Mouse (Mus musculus): ENCODE results near the gene Haus8. TPM values are rescaled to one million over a fixed set of nuclear protein-coding genes. Genes with fewer than 3 reads are reported as not detected.
A peak's percentile ranks its signal among the peaks of the same experiment; 100 is the strongest.
"Not testable (repeated sequence)": the region's sequence is repeated elsewhere in the genome, so short reads cannot be mapped to it uniquely, and the experiment has no call there.

The Haus8 gene
- polyA plus RNA-seq, 1 experiment from 2014 or later: 13.5 TPM

DNA sequence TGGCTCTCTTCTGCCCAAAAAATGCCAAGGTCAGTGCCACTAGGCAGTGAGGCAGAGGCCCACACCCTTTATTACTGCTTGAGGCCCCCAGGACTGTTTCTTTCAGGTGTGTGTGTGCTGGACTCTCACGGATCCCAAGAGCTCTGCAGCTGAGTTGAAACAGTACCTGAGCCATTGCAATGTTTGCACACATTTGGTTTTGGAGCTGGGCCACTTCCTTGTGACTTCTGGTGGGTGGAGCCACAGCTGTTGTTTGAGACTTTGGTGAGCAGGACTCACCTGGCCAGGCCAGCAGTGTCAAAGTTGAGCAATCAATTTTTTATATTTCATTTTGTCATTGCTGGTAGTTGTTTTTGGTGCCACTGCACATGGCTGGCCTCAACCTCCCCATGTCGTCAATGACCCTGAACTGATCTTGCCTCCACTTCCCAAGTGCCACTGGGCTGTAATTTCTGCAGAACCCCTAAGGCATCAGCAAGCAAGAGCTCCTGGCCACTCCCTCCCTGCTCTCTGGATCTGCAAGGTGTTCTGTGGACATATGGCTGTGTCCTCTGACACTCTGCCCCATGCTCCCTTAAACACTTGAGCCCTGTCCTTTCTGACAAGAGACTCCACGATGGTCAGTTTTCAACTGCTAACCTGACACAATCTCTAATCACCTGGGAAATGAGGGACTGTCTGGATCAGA, 16.0 kb downstream of the Haus8 start:
- Histone ChIP-seq H3K4me2 (replicated peaks; ENCODE audit: low read depth, low read length) (no peak overlapping the region), H3K4me1 (ENCODE audit: insufficient read depth, low read depth, low read length) (no peaks in the 10 kb centered on the region), H3K36me3 (ENCODE audit: insufficient read depth, low read length) (no peaks in the 10 kb centered on the region), H3K27ac (ENCODE audit: low read length) (peak overlapping the region; percentile 38; the same call in 1 of the 2 replicates), H3K27me3 (replicated peaks; ENCODE audit: insufficient read depth, low read length) (no peaks in the 10 kb centered on the region), H3K9ac (replicated peaks; ENCODE audit: low read depth) (no peak overlapping the region), H3K4me3 (ENCODE audit: low read depth, low read length) (no peak overlapping the region), H3K9me3 (ENCODE audit: low read length) (no peaks in the 10 kb centered on the region)
- ATAC-seq: peak; percentile 89
- DNase-seq (ENCODE audit: low spot score): peak; percentile 82
- WGBS: 68% methylated on average over 3 of the region's 3 CpGs
- TF ChIP-seq EP300 (IDR thresholded peaks at IDR 0.05) (no peak), CTCF (IDR thresholded peaks at IDR 0.05) (no peak)

DNA sequence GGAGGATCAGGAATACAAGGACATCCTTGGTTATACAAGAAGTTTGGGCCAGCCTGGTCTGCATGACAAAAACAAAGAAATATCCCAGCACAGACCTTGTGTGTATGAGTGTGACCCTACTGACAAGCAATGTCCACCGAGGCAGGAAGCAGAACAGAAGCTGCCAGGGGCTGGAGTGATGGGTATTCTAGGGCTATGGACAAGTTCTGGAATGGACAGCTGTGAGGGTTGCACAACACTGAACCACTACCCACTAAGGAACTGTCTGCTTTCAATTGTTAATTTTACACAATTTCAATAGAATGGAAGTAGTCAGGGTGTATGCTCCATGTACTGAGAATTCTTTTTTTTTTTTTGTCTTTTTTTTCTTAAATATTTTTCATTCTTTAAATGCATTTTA, 24.5 kb downstream of the Haus8 start:
- DNase-seq (ENCODE audit: low spot score) (no peak), ATAC-seq (no peak)
- Histone ChIP-seq H3K4me1 (ENCODE audit: insufficient read depth, low read depth, low read length) (no peaks in the 10 kb centered on the region), H3K27me3 (replicated peaks; ENCODE audit: insufficient read depth, low read length) (no peaks in the 10 kb centered on the region), H3K4me3 (ENCODE audit: low read depth, low read length) (no peak overlapping the region), H3K27ac (ENCODE audit: low read length) (no peak overlapping the region), H3K9me3 (ENCODE audit: low read length) (no peaks in the 10 kb centered on the region), H3K9ac (replicated peaks; ENCODE audit: low read depth) (no peak overlapping the region), H3K36me3 (ENCODE audit: insufficient read depth, low read length) (no peaks in the 10 kb centered on the region), H3K4me2 (replicated peaks; ENCODE audit: low read depth, low read length) (no peak overlapping the region)
- WGBS: 78% methylated on average over 1 of the region's 1 CpGs
- TF ChIP-seq EP300 (IDR thresholded peaks at IDR 0.05): no peak
- no peak for TF ChIP-seq CTCF (IDR thresholded peaks at IDR 0.05)

DNA sequence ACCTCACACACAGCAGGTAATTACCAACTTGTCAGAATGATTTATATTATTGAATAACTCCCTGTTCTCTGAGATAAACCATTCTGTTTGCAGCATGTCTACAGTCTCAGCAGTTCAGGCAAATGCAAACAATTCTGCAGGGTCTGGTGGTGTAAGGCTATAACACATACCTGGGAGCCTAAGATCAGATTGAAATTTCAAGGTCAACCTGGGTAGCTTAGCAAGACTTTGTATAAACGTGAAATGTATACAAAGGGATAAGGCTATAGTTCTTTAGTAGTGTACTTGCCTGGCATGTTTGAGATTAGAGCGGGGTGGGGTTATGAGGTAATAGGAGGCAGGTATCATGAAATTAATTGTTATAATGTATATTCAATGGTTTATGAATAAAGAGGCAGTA, 30.0 kb downstream of the Haus8 start:
- DNase-seq (ENCODE audit: low spot score) (no peak), ATAC-seq (no peak)
- H3K9ac ChIP-seq (replicated peaks; ENCODE audit: low read depth): no peak overlapping the region
- TF ChIP-seq CTCF (IDR thresholded peaks at IDR 0.05): no peak
- TF ChIP-seq EP300 (IDR thresholded peaks at IDR 0.05): no peak
- no peaks in the 10 kb centered on the region for H3K27me3 ChIP-seq (replicated peaks; ENCODE audit: insufficient read depth, low read length)
- no peak overlapping the region for H3K4me2 ChIP-seq (replicated peaks; ENCODE audit: low read depth, low read length)
- no peaks in the 10 kb centered on the region for H3K36me3 ChIP-seq (ENCODE audit: insufficient read depth, low read length)
- 64% methylated on average over 2 of the region's 2 CpGs for WGBS
- H3K9me3 ChIP-seq (ENCODE audit: low read length): no peaks in the 10 kb centered on the region
- H3K27ac ChIP-seq (ENCODE audit: low read length): no peak overlapping the region
- no peaks in the 10 kb centered on the region for H3K4me1 ChIP-seq (ENCODE audit: insufficient read depth, low read depth, low read length)
- no peak overlapping the region for H3K4me3 ChIP-seq (ENCODE audit: low read depth, low read length)

DNA sequence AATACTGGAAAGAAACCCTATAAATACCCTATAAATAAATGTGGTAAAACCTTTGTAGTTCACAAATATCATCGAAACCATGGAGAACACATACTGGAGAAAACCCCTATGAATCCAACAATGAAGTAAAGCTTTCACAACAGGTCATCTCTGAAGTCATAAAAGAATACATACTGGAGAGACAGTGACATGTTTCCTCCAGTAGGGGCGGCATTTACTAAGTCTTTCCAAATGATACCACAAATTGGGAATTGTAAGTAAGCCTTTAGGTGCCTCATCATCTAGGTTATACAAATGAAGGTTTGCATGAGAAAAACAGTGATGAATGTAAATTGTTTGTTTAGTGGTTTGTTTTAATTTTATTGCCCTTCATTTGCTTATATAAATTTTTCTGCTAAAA, 48.2 kb downstream of the Haus8 start:
- Histone ChIP-seq H3K27me3 (replicated peaks; ENCODE audit: insufficient read depth, low read length) (no peaks in the 10 kb centered on the region), H3K9ac (replicated peaks; ENCODE audit: low read depth) (no peak overlapping the region), H3K4me3 (ENCODE audit: low read depth, low read length) (no peak overlapping the region), H3K36me3 (ENCODE audit: insufficient read depth, low read length) (no peaks in the 10 kb centered on the region), H3K9me3 (ENCODE audit: low read length) (no peaks in the 10 kb centered on the region), H3K27ac (ENCODE audit: low read length) (no peak overlapping the region), H3K4me2 (replicated peaks; ENCODE audit: low read depth, low read length) (no peak overlapping the region), H3K4me1 (ENCODE audit: insufficient read depth, low read depth, low read length) (no peaks in the 10 kb centered on the region)
- WGBS: 51% methylated on average over 2 of the region's 2 CpGs
- DNase-seq (ENCODE audit: low spot score): peak; percentile 65
- no peak for ATAC-seq
- TF ChIP-seq EP300 (IDR thresholded peaks at IDR 0.05): no peak
- peak; percentile 75 for TF ChIP-seq CTCF (IDR thresholded peaks at IDR 0.05)

DNA sequence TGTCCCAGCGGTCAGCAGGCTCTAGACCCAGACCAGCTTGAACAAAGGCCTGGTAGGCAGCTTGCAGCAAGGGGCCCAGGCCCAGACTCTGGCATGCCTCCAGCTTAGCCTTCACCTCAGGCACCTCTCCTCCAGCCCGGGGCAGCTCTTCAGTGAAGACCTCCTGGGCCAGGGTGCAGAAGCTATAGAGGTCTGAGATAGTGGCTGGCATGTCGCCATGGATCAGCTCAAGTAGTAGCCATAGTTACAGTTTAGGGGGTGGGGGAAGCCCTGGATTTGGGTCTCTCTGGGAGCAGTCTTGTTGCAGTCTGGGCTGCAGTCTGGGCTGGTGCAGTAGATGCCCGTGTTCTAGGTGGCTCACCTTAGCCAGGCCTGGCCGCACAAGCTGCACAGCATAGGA, 58.5 kb downstream of the Haus8 start:
- not testable (repeated sequence) for H3K4me2 ChIP-seq (replicated peaks; ENCODE audit: low read depth, low read length); H3K27me3 ChIP-seq (replicated peaks; ENCODE audit: insufficient read depth, low read length); H3K27ac ChIP-seq (ENCODE audit: low read length); H3K9me3 ChIP-seq (ENCODE audit: low read length); H3K4me1 ChIP-seq (ENCODE audit: insufficient read depth, low read depth, low read length); H3K9ac ChIP-seq (replicated peaks; ENCODE audit: low read depth); H3K4me3 ChIP-seq (ENCODE audit: low read depth, low read length); H3K36me3 ChIP-seq (ENCODE audit: insufficient read depth, low read length); DNase-seq (ENCODE audit: low spot score)
- peak; percentile 25; the same call in 1 of the 2 replicates for ATAC-seq
- WGBS: 79% methylated on average over 3 of the region's 5 CpGs

DNA sequence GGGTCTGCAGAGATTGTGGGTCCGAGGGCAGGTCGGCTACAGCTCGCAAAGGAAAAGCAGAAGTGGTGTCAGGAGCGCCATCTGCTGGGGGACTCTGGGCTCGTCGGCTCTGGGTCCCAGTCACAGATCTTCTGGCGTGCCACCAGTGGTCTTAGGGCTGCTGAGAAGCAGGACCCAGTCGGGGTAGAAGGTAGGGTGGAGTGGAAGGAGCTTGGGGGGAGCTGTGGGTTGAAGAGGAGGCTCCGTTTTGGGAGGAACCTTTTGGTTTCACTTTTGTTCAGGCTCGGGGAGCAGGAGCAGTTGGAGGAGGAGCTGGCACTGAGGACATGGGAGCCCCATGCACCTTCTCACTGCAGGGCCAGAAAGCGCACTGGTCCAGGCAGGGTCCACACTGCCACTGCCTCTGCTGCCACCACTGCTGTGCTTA, 67.2 kb downstream of the Haus8 start:
- H3K4me1 ChIP-seq (ENCODE audit: insufficient read depth, low read depth, low read length); H3K36me3 ChIP-seq (ENCODE audit: insufficient read depth, low read length); H3K27me3 ChIP-seq (replicated peaks; ENCODE audit: insufficient read depth, low read length); H3K27ac ChIP-seq (ENCODE audit: low read length); H3K9ac ChIP-seq (replicated peaks; ENCODE audit: low read depth); H3K9me3 ChIP-seq (ENCODE audit: low read length): not testable (repeated sequence)
- ATAC-seq (peak; percentile 71), DNase-seq (ENCODE audit: low spot score) (peak; percentile 9)
- Histone ChIP-seq H3K4me2 (replicated peaks; ENCODE audit: low read depth, low read length) (peak overlapping the region; percentile 35), H3K4me3 (ENCODE audit: low read depth, low read length) (peak overlapping the region; percentile 14; the same call in 1 of the 2 replicates)
- 7% methylated on average over 3 of the region's 11 CpGs for WGBS

Other genes with a start within 250 kb of the Haus8 start
- gene Myo9b, start 220 bp downstream of the Haus8 start, polyA plus RNA-seq (2015; fragmentation: Nextera tagmentation; extraction: Ambion mirVana): 9.1 and 9.6 TPM in 2 replicates
- 136 and 139 TPM in 2 replicates for gene Use1, start 93.9 kb upstream of the Haus8 start, polyA plus RNA-seq (2015; fragmentation: Nextera tagmentation; extraction: Ambion mirVana)
- 11.1 and 11.9 TPM in 2 replicates for gene Ocel1, start 98.4 kb upstream of the Haus8 start, polyA plus RNA-seq (2015; fragmentation: Nextera tagmentation; extraction: Ambion mirVana)
- gene Nr2f6, start 109.0 kb upstream of the Haus8 start, polyA plus RNA-seq (2015; fragmentation: Nextera tagmentation; extraction: Ambion mirVana): 61.5 and 69.4 TPM in 2 replicates
- gene Ushbp1, start 122.9 kb upstream of the Haus8 start, polyA plus RNA-seq (2015; fragmentation: Nextera tagmentation; extraction: Ambion mirVana): 29.5 and 42.0 TPM in 2 replicates
- gene Babam1, start 123.9 kb upstream of the Haus8 start, polyA plus RNA-seq (2015; fragmentation: Nextera tagmentation; extraction: Ambion mirVana): 60.8 and 62.5 TPM in 2 replicates
- 0.72 and 1.5 TPM in 2 replicates for gene Ankle1, start 133.1 kb upstream of the Haus8 start, polyA plus RNA-seq (2015; fragmentation: Nextera tagmentation; extraction: Ambion mirVana)
- 23.8 and 27.6 TPM in 2 replicates for gene Abhd8, start 190.7 kb upstream of the Haus8 start, polyA plus RNA-seq (2015; fragmentation: Nextera tagmentation; extraction: Ambion mirVana)
- 137 and 146 TPM in 2 replicates for gene Mrpl34, start 192.0 kb upstream of the Haus8 start, polyA plus RNA-seq (2015; fragmentation: Nextera tagmentation; extraction: Ambion mirVana)
- gene Dda1, start 196.3 kb upstream of the Haus8 start, polyA plus RNA-seq (2015; fragmentation: Nextera tagmentation; extraction: Ambion mirVana): 73.7 and 78.6 TPM in 2 replicates
- 1.1 and 1.2 TPM in 2 replicates for gene Ano8, start 213.0 kb upstream of the Haus8 start, polyA plus RNA-seq (2015; fragmentation: Nextera tagmentation; extraction: Ambion mirVana)
- gene Gtpbp3, start 215.2 kb upstream of the Haus8 start, polyA plus RNA-seq (2015; fragmentation: Nextera tagmentation; extraction: Ambion mirVana): 10.6 and 11.6 TPM in 2 replicates
- 246 and 265 TPM in 2 replicates for gene Plvap, start 238.8 kb upstream of the Haus8 start, polyA plus RNA-seq (2015; fragmentation: Nextera tagmentation; extraction: Ambion mirVana)